Mouse (Mus musculus) heart, postnatal 14 days (tissue): ENCODE results near the gene Olfr675. TPM values are rescaled to one million over a fixed set of nuclear protein-coding genes. Genes with fewer than 3 reads are reported as not detected.
"Not testable (repeated sequence)": the region's sequence is repeated elsewhere in the genome, so short reads cannot be mapped to it uniquely, and the experiment has no call there.

Experiments used
- DNase-seq, 2 experiments: peaks; one replicate each; pipeline ENCODE4 v3.0.0; 2021 to 2022
- intact Hi-C: fragments of 180-260 bp; cut with DNase I; formaldehyde crosslinking; loops from one replicate; pipeline ENCODE4 v1.15.1; 2025
- long read RNA-seq, 2 experiments: library from polyadenylated mRNA; stranded (forward); transcript quantifications; one replicate each; pipeline ENCODE4 v2.0.0; 2021
- total RNA-seq, 2 experiments: library from RNA; stranded (reverse); gene quantifications; 2 replicates each; pipeline ENCODE4 v1.2.3; 2021

The Olfr675 gene
- total RNA-seq: not detected
- long read RNA-seq, experiment 1: 0 reads
- long read RNA-seq, experiment 2: 0 reads

DNA sequence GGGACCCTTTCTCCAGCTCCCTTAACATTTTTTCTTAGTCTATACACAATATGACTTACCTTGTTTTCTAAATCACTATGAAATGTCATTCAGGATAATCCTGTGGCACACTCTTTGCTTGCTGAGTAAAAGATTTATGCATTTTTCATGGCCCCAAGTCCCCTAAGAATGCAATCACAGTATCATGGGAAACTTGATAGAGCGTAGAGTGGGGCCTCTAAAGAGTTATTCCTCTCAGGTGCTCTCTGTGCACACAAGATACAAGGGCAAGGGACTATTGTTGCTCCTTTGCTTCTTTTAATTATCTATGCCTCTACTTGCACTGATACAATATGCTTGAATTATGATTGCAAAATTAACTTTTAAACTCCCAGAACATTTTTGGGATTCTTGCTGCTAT, at the start of gene Olfr675:
Gene Olfr675, minus strand, starts transcription at position 101 of the 400 bp plus-strand sequence.
- intact Hi-C loops: no loop called here
- DNase-seq: no peak

DNA sequence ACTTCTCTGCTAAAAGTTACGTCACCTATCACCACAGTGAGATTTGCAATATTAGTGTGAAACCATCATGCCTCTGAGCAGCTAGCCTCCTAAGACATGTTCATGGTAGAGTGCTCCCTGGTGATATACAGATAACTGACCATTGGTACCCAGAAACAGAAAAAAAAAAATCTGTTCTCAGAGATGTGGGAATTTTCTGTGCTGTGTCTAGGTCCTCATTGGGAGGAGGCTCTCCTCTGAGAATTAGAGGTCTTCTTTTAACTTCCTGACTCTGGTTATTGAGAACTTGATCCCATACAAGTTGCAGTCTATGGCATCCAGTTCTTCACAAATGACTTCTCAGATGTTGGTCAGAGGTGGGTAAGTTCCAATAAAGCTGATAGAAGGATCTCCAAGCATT, 35.9 kb upstream of the Olfr675 start, which contains the start of gene Olfr678:
Gene Olfr678, plus strand, starts transcription at position 301 of the 400 bp plus-strand sequence.
- no peak for DNase-seq
- intact Hi-C loops: no loop called here

DNA sequence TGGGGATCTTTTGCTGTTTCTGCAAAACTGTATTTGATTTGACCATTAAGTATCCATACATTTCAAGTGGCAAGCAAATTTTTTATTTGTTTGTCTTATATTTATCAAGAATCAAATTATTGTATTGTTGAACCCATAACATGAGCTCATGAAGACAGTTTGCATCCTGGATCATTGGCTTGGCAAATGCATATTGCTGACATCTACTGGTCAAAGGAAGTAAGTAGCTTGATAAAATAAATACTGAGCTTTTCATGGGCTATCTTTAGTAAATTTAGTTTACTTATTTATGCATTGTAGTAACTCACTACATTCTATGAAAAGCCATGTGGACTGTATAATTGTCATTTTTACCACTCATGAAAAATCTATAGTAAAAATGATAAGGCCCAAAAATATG, 30.7 kb upstream of the Olfr675 start:
- intact Hi-C loops: no loop called here
- DNase-seq: no peak

DNA sequence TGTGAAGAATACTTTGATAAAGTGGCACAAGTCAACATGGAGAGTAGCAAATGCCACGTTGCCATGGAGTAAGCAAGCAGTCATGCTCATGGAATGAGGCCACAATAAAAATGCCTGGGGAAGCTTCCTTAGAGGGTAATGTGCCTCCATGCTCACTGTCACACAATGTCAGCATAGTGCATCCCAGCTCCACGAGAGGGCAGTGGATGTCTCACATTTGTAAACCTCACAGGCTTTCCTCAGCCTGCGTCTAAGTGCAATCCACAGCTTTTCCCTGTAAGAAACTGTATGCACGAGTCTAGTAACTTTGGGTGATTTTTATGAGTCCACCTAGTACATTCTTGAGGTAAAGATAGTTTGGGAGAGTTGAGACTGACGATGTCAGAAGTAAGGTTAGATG, 5.6 kb upstream of the Olfr675 start:
- DNase-seq, intact Hi-C loops: not testable (repeated sequence)

DNA sequence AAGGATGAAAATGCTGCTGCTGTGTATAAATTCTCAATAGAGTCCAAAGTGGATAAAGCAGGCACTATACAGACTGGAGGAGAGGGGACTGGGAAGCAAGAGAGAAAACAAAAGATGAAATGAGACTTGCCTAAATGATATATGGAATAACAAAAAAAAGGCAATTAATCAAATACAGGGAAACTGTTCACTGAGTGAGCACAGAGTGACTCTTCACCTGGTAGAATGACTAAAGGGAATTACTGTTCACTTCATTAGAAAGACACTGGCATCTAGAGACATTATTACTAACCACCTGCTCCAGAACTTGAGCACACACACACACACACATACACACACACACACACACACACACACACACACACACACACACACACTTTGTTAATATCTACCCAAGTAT, 4.1 kb upstream of the Olfr675 start, which contains the start of gene Olfr676:
Gene Olfr676, plus strand, starts transcription at position 301 of the 400 bp plus-strand sequence.
- no peak for DNase-seq
- intact Hi-C loops: no loop called here

DNA sequence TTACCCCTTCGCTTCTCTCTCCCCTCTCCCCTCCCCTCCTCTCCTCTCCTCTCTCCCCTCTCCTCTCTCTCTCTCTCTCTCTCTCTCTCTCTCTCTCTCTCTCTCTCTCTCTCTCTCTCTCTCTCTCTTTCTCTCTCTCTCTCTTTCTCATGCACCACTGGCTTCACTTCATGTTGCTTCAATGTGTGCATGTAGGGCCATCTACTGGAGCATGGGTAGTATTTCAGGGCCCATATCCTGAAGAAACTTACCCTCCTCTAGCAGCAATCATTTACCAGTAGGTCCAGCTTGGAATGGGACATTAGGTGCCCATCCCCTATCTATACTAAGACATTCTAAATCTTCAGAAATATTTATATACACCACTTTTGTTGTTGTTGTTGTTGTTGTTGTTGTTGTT, 5.7 kb downstream of the Olfr675 start:
- intact Hi-C loops: no loop called here
- no peak for DNase-seq

DNA sequence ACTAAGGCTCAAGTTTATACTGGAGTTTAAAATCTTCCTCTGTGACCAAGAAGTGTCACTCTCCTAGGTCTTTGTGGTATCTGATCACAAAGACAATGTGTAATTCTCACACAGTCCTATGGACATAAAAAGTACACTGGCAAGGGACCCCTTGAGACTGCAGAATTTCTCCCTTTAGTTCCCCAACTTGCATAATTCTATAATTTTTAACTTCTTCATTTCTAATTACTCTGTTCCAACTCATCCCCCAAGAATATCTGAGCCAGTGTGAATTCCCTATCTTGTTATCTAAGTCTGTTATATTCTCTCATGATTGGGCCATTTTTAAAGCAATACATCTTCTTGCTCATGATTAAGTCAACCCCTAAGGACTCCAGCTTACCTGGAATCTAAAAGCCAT, 26.3 kb downstream of the Olfr675 start, which contains the start of gene Olfr672:
Gene Olfr672, minus strand, starts transcription at position 101 of the 400 bp plus-strand sequence.
- no peak for DNase-seq
- intact Hi-C loops: no loop called here

DNA sequence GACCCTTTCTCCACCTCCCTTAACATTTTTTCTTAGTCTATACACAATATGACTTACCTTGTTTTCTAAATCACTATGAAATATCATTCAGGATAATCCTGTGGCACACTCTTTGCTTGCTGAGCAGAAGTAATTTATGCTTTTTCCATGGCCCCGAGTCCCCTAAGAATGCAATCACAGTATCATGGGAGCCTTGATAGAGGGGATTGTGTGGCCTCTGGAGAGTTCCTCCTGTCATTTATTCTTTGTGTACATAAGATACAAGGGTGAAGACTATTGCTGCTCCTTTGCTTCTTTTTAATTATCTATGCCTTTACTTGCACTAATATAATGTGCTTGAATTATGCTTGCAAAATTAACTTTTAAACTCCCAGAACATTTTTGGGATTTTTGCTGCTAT, 49.2 kb downstream of the Olfr675 start, which contains the start of gene Olfr671:
Gene Olfr671, minus strand, starts transcription at position 101 of the 400 bp plus-strand sequence.
- intact Hi-C loops: no loop called here
- DNase-seq: no peak

DNA sequence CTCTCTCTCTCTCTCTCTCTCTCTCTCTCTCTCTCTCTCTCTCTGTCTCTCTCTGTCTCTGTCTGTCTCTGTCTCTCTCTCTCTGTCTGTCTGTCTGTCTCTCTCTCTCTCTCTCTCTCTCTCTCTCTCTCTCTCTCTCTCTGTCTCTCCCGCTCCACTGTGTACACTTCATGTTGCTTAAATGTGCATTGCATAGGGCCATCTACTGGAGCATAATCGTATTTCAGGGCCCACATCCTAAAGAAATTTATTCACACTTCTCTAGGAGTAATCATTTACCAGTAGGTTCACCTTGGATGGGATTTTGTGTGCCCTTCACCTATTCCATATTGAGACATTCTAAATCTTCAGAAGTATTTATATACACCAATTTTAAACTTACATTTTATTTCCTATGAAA, 55.8 kb downstream of the Olfr675 start:
- intact Hi-C loops: not testable (repeated sequence)

More for the DNA sequence above, 55.8 kb downstream of the Olfr675 start:
- DNase-seq: not testable (repeated sequence)

Other genes with a start within 250 kb of the Olfr675 start
- not detected for gene Usp17lb, start 185.9 kb downstream of the Olfr675 start, total RNA-seq
- gene Usp17la, start 171.5 kb downstream of the Olfr675 start, total RNA-seq: not detected
- not detected for gene Olfr665, start 150.4 kb downstream of the Olfr675 start, total RNA-seq
- gene Olfr666, start 132.5 kb downstream of the Olfr675 start, total RNA-seq: not detected
- not detected for gene Olfr667, start 107.0 kb downstream of the Olfr675 start, total RNA-seq
- not detected for gene Olfr668, start 100.4 kb downstream of the Olfr675 start, total RNA-seq
- not detected for gene Olfr669, start 94.2 kb downstream of the Olfr675 start, total RNA-seq
- not detected for gene Olfr670, start 65.8 kb downstream of the Olfr675 start, total RNA-seq
- not detected for gene Olfr671, start 49.3 kb downstream of the Olfr675 start, total RNA-seq
- not detected for gene Olfr672, start 26.4 kb downstream of the Olfr675 start, total RNA-seq
- not detected for gene Olfr676, start 4.2 kb upstream of the Olfr675 start, total RNA-seq
- not detected for gene Olfr677, start 22.9 kb upstream of the Olfr675 start, total RNA-seq
- gene Olfr678, start 36.0 kb upstream of the Olfr675 start, total RNA-seq: not detected
- gene Olfr679, start 52.7 kb upstream of the Olfr675 start, total RNA-seq: not detected
- gene Olfr680-ps1, start 64.4 kb upstream of the Olfr675 start, total RNA-seq: not detected
- not detected for gene Olfr681, start 88.4 kb upstream of the Olfr675 start, total RNA-seq
- gene Olfr683, start 118.6 kb upstream of the Olfr675 start, total RNA-seq: not detected
- gene Olfr684, start 135.2 kb upstream of the Olfr675 start, total RNA-seq: not detected
- not detected for gene Olfr685, start 157.6 kb upstream of the Olfr675 start, total RNA-seq
- gene Olfr686, start 179.0 kb upstream of the Olfr675 start, total RNA-seq: not detected